Mouse (Mus musculus): Measurements from ENCODE around the gene Olfr193.

GRCm38 (mm10) chr16:59120969-59121368 lies 9.3 kb upstream of the Olfr193 start, which contains the start of gene Olfr194:
- no peak for TF ChIP-seq CTCF (IDR thresholded peaks at IDR 0.05; ENCODE audit: insufficient read depth, low read depth, low read length)
- no peak for TF ChIP-seq POLR2A (IDR thresholded peaks at IDR 0.05; ENCODE audit: insufficient read depth, low read depth, low read length)

Measured in olfactory bulb, adult 2 months (tissue).